Mouse (Mus musculus) heart, embryonic 14.5 days (tissue): ENCODE measurements around the gene Camsap1. TPM values are rescaled to one million over a fixed set of nuclear protein-coding genes. Genes with fewer than 3 reads are reported as not detected.

Experiments
- ATAC-seq: fragments of 200-750 bp; cut with Nextera tagmentation; 2 replicates; pipeline ENCODE4 v1.8.0; 2017; ENCODE audit warnings: low read depth, moderate TSS enrichment; ENCODE audit not compliant: insufficient number of reproducible peaks, insufficient read depth, low FRiP score
- H3K27ac ChIP-seq, 2 experiments: fragments of 200-500 bp in 1 of 2; fragments of 300-500 bp in 1 of 2; sonication (generic) in 1 of 2; replicated peaks in 1 of 2; 2 replicates each; pipeline ENCODE4 v1.5.1; 2012 to 2014; ENCODE audit warnings: low read depth in 2 of 2, low read length in 2 of 2, control low read depth in 1 of 2, mild to moderate bottlenecking in 1 of 2, mixed read lengths in 1 of 2; ENCODE audit not compliant: control insufficient read depth in 1 of 2, insufficient read depth in 1 of 2
- H3K27me3 ChIP-seq: fragments of 300-500 bp; sonication (generic); 2 replicates; pipeline ENCODE4 v1.6.1; 2014; ENCODE audit warnings: mild to moderate bottlenecking, low read length, control low read depth; ENCODE audit not compliant: control insufficient read depth, insufficient read depth
- H3K36me3 ChIP-seq: fragments of 300-500 bp; sonication (generic); 2 replicates; pipeline ENCODE4 v1.6.1; 2014; ENCODE audit warnings: mild to moderate bottlenecking, control low read depth, low read length, mixed read lengths; ENCODE audit not compliant: control insufficient read depth, insufficient read depth
- H3K4me1 ChIP-seq, 2 experiments: fragments of 200-500 bp in 1 of 2; fragments of 300-500 bp in 1 of 2; sonication (generic) in 1 of 2; 2 replicates each; pipeline ENCODE4 v1.6.1; 2012 to 2014; ENCODE audit warnings: low read length in 2 of 2, control low read depth in 1 of 2, mixed read lengths in 1 of 2; ENCODE audit not compliant: control insufficient read depth in 2 of 2, insufficient read depth in 2 of 2
- H3K4me2 ChIP-seq: fragments of 300-500 bp; sonication (generic); 2 replicates; pipeline ENCODE4 v1.6.1; 2014; ENCODE audit warnings: mild to moderate bottlenecking, low read length
- H3K4me3 ChIP-seq, 2 experiments: fragments of 200-500 bp in 1 of 2; fragments of 300-500 bp in 1 of 2; sonication (generic) in 1 of 2; 2 replicates each; pipeline ENCODE4 v1.5.1; 2012 to 2014; ENCODE audit warnings: low read length in 2 of 2, mild to moderate bottlenecking in 2 of 2, control low read depth in 1 of 2, low read depth in 1 of 2, moderate library complexity in 1 of 2; ENCODE audit not compliant: control insufficient read depth in 1 of 2, insufficient read depth in 1 of 2
- H3K9ac ChIP-seq: fragments of 300-500 bp; sonication (generic); 2 replicates; pipeline ENCODE4 v1.6.1; 2014; ENCODE audit warnings: mild to moderate bottlenecking, low read length
- H3K9me3 ChIP-seq: fragments of 300-500 bp; sonication (generic); 2 replicates; pipeline ENCODE4 v1.6.1; 2016; ENCODE audit warnings: low read length, control low read depth; ENCODE audit not compliant: control insufficient read depth
- WGBS: fragments of 180-500 bp; shearing (Covaris S2); extraction: QIAGEN DNeasy Blood & Tissue Kit; methylation state at CpG from one replicate; pipeline ENCODE4 v1.1.7; 2014; 5-methylcytosine and 5-hydroxymethylcytosine counted together
- polyA plus RNA-seq: library from polyadenylated mRNA; unstranded; fragments of >200 nt; fragmentation: Nextera tagmentation; extraction: Ambion mirVana; gene quantifications from 2 replicates; pipeline ENCODE4 v1.2.1, GENCODE M21; 2014

Gene Camsap1
- 15.5 and 18.6 TPM in 2 replicates for polyA plus RNA-seq

- ATAC-seq: peak; percentile 100
- WGBS: under 1% methylated on average over 47 of the region's 64 CpGs
These were observed at the start of gene Camsap1 for GRCm38 (mm10) chr2:25983159-25983907. Gene Camsap1 (minus strand): TSS chr2:25983282.

DNA sequence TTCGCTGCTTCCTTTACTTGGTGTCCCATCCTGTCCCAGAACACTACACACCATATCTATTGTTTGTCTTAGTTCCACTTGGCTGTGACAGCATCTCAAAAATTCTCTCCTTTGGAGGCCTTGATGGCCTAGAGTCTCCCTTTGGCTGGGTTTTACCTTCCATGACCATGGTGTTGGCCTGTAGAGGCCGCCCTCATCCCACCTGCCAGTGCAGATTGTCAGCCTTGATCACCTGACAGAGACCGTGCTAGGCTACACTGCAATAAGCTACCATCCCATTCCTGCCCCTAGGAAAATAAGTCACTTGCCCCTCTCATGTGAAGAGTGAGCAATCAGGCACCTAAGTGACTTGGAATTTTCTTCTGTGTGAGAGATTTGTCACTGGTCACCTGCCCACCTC, 47.2 kb upstream of the Camsap1 start:
- WGBS: 31% methylated on average over 3 of the region's 3 CpGs
- Histone ChIP-seq H3K9ac (no peak overlapping the region), H3K4me1 (no peaks in the 10 kb centered on the region), H3K9me3 (no peaks in the 10 kb centered on the region), H3K4me2 (no peak overlapping the region), H3K4me3 (no peak overlapping the region), H3K36me3 (no peaks in the 10 kb centered on the region), H3K27me3 (no peaks in the 10 kb centered on the region), H3K27ac (no peak overlapping the region)
- ATAC-seq: no peak

More at GRCm38 (mm10) chr2:25983159-25983907, at the start of gene Camsap1:
- Histone ChIP-seq H3K4me2 (peak within 1 kb of the TSS; percentile 90), H3K9ac (peak within 1 kb of the TSS; percentile 95), H3K36me3 (0 out of 2 replicates have a peak, but pooled peaks cover 8% of the 10 kb centered on the region), H3K27me3 (no peaks in the 10 kb centered on the region), H3K27ac (peak within 1 kb of the TSS; percentile 35 to 88; a peak in 3 of 4 replicates), H3K4me1 (peaks cover 10 to 42% of the 10 kb centered on the region in 2 experiments), H3K9me3 (no peaks in the 10 kb centered on the region), H3K4me3 (peak within 1 kb of the TSS; percentile 88 to 92)

GRCm38 (mm10) chr2:26024138-26025075, 41.3 kb upstream of the Camsap1 start:
- no peaks in the 10 kb centered on the region for H3K27me3 ChIP-seq
- WGBS: 25% methylated on average over 4 of the region's 4 CpGs
- H3K4me2 ChIP-seq: no peak overlapping the region
- H3K4me1 ChIP-seq: peaks cover 9 to 19% of the 10 kb centered on the region in 2 experiments
- no peak overlapping the region for H3K27ac ChIP-seq
- no peaks in the 10 kb centered on the region for H3K36me3 ChIP-seq
- no peaks in the 10 kb centered on the region for H3K9me3 ChIP-seq
- no peak for ATAC-seq
- no peak overlapping the region for H3K4me3 ChIP-seq
- H3K9ac ChIP-seq: no peak overlapping the region

- Histone ChIP-seq H3K27ac (no peak overlapping the region), H3K36me3 (peaks cover 10% of the 10 kb centered on the region; the same call in 1 of the 2 replicates), H3K4me3 (no peak overlapping the region), H3K9ac (no peak overlapping the region), H3K4me1 (peaks cover 9 to 27% of the 10 kb centered on the region in 2 experiments), H3K9me3 (no peaks in the 10 kb centered on the region), H3K4me2 (no peak overlapping the region), H3K27me3 (no peaks in the 10 kb centered on the region)
- WGBS: 87% methylated on average over 1 of the region's 1 CpGs
- ATAC-seq: no peak
These were observed 39.5 kb upstream of the Camsap1 start for GRCm38 (mm10) chr2:26022626-26023025.

GRCm38 (mm10) chr2:26022258-26022565, 39.1 kb upstream of the Camsap1 start:
- Histone ChIP-seq H3K9ac (no peak overlapping the region; the same call in 1 of the 2 replicates), H3K36me3 (peaks cover 14% of the 10 kb centered on the region; the same call in 1 of the 2 replicates), H3K4me2 (peak overlapping the region; percentile 80), H3K27me3 (no peaks in the 10 kb centered on the region), H3K9me3 (no peaks in the 10 kb centered on the region), H3K4me3 (0 out of 4 replicates have a peak overlapping the region, but pooled peaks of 1 of the 2 experiments have one; percentile 71), H3K4me1 (peaks cover 11 to 29% of the 10 kb centered on the region in 2 experiments), H3K27ac (no peak overlapping the region)
- WGBS: 79% methylated on average over 8 of the region's 8 CpGs
- no peak for ATAC-seq

- ATAC-seq: peak; percentile 93
- H3K4me2 ChIP-seq: peak within 1 kb of the TSS; percentile 80
- no peaks in the 10 kb centered on the region for H3K27me3 ChIP-seq
- 6% methylated on average over 48 of the region's 50 CpGs for WGBS
- peak within 1 kb of the TSS; percentile 85 for H3K9ac ChIP-seq
- peak within 1 kb of the TSS; percentile 89 to 96 for H3K27ac ChIP-seq
- peak within 1 kb of the TSS; percentile 71 to 79 for H3K4me3 ChIP-seq
- peaks cover 11 to 29% of the 10 kb centered on the region in 2 experiments for H3K4me1 ChIP-seq
- H3K36me3 ChIP-seq: peaks cover 14% of the 10 kb centered on the region; the same call in 1 of the 2 replicates
- no peaks in the 10 kb centered on the region for H3K9me3 ChIP-seq
These were observed 38.6 kb upstream of the Camsap1 start, which contains the start of gene Ubac1 for GRCm38 (mm10) chr2:26021561-26022257. Gene Ubac1 (minus strand): TSS chr2:26021747.
